Mouse (Mus musculus) cerebellum, adult 11 months (tissue): ENCODE results near the gene Dhrs9.
"Not testable (repeated sequence)": the region's sequence is repeated elsewhere in the genome, so short reads cannot be mapped to it uniquely, and the experiment has no call there.

Experiments
- DNase-seq: peaks from one replicate; pipeline ENCODE4 v3.0.0; 2022

Gene Dhrs9

DNA sequence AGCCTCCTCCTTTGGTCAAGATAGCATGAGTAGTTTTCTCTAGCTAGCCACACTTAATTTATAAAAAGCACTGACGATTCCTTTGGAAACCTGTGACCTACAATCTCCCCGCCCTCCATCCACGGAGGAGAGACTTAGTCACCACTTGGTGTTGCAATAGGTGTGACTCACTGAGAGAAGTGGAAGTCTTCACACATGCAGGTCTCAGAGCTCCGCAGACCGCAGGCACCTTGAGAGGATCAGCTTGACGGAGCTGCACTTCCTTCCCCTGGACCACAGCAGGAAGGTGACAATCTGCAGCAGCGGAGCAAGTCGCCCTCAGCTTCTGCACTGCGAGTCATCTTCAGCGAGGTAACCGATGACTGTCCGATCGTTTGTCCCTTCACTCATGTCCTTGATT, at the start of gene Dhrs9:
TSS of gene Dhrs9 (plus strand) at position 165 of the 400 bp plus-strand sequence.
- no peak for DNase-seq

DNA sequence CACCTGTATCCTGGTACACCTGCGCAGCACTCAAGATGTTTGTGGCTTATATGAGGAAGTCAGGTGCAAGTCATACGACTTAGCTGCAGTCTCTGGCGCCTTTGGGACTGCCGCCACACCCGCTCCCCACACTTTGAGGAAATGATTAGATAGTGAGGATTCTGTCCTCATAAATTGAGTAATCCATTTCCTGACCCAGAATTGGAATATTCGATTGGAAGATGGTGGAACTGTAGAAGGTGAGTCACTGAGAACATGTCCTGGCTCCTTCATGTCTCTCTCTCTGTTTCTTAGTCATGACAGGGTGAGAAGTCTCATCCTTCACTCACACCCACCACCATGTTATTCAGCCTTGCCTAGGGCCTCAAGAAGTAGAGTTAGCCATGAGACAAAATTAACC, 48.7 kb upstream of the Dhrs9 start:
- DNase-seq = not testable (repeated sequence)

DNA sequence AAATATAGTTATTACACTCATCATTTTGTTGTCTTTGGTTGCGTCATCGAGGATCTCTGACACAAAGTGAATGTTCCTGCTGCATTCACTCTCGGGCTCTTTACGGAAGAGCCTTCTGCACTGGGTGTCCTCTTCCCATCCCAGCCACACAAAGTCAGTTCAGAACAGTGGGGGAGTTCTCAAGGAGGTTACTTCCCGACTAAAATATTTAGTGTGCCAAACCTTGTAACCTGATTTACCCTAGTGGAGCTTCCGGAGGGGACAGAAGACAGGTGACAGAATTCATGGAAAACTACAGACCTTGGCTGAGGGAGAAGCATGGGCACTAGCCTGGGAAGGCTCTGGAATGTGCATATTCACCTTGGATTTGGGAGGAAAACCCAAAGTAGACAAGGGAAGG, 38.7 kb upstream of the Dhrs9 start:
- no peak for DNase-seq

DNA sequence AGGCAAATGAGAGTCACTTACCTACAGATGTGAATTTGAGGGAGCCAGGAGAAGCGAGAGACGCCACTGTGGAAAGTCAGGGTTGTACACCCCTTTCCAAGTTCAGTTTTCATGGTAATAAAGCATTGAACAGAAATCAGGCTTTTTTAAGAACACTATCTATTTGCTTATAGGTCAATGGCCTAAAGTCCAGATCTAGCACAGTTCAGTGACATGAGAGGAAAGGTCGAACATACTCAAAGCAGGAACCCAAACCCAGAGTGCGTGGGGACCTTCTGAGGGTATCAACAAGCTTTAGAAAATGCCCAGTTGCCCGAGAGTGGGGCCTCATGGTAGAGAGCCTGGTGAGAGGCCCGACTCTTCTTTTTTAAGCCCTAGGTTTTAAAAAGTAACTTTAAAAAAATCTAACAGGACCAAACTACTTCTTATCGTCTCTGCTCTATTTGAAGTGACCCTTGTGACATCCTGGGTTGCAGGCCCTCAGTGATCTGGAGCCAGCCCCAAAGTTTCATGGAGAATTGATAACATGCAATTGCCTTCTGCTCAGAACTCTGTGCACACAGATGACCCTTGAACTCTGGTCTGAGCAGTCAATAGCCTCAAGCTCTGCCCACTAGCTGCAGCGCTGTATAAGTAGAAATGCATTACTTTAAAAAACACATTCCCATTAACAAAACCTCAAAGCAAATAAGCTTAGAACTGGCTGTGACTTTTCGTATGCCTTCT, 37.6 kb upstream of the Dhrs9 start, which contains the start of gene Abcb11:
TSS of gene Abcb11 (minus strand) at position 121 of the 726 bp plus-strand sequence.
- DNase-seq = no peak

DNA sequence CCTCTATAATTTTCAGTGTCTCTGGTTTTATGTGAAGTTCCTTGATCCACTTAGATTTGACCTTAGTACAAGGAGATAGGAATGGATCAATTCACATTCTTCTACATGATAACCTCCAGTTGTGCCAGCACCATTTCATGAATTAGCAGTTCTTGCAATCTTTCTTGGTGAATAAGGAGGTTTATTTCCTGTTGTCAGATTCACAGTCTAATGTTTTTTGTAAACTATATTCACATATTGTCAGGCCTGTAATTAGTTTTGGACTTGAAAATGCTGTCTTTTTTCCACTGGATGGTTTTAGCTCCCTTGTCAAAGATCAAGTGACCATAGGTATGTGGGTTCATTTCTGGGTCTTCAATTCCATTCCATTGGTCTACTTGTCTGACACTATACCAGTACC, 24.8 kb upstream of the Dhrs9 start:
- not testable (repeated sequence) for DNase-seq

DNA sequence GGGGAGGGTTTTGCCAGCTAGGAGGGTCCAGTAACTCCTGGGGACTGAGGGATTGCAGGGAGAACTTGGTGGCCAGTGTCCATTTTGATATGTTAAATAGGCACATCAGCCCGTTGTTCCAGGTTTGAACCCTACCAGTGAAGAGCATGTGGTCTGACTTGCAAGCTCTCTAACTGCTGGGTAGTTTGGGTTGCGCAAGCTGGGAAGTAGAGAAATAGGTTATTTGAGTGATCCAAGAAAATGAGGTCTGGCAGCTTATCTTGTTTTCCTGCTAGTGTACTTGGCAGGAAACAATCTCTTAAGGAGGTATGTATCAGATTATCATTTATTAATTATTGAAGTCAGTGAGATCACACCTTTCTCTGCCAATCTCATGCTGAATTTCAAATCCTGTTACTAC, 15.4 kb upstream of the Dhrs9 start:
- no peak for DNase-seq

DNA sequence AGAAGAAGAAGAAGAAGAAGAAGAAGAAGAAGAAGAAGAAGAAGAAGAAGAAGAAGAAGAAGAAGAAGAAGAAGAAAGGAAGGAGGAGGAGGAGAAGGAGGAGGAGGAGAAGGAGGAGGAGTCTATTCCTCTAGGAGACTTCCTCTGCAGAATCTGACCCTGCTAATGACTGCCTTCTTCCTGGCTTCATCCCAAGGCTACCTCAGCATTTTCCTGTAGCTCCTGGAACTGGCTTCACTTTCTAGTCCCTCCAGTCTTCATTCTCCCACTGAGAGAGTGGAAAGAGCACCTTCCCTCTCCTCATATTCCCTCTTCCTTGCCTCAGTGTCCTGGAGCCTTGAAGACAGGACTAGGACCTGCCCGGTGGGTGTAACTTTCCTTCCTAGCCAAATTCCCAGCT, 15.0 kb upstream of the Dhrs9 start:
- no peak for DNase-seq

DNA sequence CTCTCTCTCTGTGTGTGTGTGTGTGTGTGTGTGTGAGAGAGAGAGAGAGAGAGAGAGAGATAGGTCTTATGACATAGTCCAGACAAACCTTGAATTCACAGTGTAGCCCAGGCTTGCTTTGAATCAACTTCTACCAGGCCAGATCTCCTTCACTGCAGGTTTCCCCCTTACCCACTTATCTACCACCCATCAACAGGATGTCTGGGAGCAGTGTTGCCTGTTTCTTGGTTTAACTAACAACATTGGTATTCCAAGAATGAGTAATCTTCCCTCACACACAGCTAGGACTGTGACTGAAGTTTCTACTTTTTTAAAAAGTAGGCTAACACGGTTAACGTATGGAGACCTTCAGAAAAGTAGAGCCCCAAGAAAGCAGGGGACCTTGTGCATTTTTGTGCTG, 3.5 kb upstream of the Dhrs9 start:
- DNase-seq = no peak

DNA sequence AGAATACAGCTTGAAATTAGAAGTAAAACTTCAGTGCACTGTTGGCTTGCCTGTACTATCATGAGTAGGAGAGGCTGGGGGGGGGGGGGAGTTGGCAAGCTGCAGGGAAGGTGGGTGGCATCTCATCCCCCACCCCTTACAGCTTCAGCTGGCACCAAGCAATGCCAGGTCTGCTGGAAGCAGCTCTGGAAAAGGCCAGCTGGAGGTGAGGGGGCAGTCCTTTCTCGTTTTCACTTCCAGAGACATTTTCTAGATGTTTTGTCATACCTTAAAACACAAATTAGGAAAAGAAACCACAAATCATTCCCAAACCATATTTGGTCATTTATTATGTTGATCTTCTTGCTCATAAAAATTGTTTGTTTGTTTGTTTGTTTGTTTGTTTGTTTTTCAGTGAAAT, 444 bp upstream of the Dhrs9 start:
- DNase-seq = no peak

DNA sequence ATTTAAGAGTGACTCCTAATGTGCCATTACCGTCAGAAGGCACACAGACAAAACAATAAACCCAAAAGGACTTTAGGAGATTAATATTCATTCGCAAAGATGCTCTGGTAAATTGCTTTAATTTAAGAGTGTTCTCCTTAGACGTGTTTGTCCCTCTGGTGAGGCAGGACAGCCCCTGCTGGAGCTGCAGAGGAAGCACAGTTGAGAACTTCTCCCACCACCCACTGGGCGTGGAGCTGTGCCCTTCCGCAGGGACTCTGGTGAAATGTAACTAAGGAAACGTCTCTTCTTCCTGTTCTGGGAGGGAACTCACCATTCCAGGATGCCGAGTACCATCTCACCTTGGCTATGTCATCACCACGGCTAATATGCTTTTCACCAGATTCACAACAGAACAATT, 1.5 kb downstream of the Dhrs9 start:
- no peak for DNase-seq

GRCm38 (mm10) chr2:69382838-69383237, 2.6 kb downstream of the Dhrs9 start:
- DNase-seq = no peak

DNA sequence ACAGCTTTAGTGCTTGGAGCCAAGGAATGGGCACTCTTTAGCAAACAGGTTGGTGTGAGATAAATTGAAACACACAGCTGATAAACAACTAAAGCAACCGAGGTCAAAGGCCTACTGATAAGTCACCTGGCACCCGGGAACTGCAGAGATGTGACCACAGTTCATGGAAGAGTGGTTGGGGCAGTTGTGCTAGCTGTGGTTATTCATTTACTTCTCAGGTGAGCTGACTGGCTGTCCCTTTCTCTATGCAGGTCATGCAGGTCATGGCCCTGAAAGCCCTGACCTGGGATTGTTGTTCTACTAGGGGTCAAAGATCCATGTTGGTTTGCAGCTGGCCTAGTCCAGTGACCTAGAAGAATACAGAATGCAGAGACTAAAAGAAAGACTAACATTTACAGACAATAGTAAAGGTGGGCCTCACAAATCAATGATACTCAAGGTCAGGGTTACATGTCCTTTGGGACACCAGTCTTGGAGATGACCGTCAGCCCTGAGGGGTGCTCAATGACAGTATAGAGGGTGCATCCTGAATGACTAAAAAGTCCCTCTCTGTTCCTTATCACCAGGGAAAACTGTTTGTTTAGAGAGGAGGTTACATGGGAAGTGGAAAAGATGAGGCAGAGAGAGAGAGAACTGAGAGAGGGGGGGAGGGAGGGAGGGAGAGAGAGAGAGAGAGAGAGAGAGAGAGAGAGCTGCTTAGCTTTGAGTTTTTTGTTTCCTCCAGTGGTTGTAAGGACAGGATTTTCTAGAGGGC, 6.0 kb downstream of the Dhrs9 start:
- no peak for DNase-seq

- DNase-seq = no peak
These were observed 13.7 kb downstream of the Dhrs9 start for GRCm38 (mm10) chr2:69393947-69394346.

DNA sequence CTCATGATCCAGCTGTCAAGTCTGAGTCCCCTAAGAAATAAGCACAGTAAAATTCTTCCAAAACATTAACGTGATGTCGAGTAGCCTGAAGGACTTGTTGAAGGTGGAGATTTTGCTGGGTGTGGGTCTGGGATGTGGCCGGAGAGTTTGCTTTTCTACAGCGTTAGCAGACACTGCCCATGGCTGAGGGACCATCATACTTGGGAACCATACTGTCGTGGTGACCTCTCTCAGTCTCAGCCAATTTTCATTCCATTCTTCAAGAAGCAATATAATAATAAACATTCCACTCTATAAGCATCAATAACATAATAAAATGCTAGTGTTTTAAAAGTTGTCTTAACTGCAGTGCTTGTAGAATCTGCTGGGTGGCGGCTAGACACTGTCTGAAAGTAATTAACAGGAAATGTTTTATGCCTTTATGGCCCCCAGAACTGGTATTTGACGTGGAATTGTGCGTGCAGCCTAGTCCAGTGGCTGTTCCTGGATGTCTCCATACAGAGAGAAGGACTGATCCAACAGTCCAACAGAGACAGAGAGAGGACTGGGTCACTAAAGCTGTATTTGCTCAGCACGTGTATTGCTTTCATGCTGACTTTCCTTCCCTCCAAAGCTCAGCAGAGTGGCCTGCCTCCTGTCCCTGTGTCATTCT, 15.5 kb downstream of the Dhrs9 start:
- no peak for DNase-seq

- DNase-seq = no peak
These were observed 16.7 kb downstream of the Dhrs9 start for GRCm38 (mm10) chr2:69396760-69397435.

- DNase-seq = no peak
These were observed 20.8 kb downstream of the Dhrs9 start for GRCm38 (mm10) chr2:69400866-69401604.

- DNase-seq = no peak
These were observed 21.6 kb downstream of the Dhrs9 start for GRCm38 (mm10) chr2:69401891-69402290.

GRCm38 (mm10) chr2:69402309-69402708, 22.1 kb downstream of the Dhrs9 start:
- DNase-seq = no peak

- DNase-seq = no peak
These were observed 25.4 kb downstream of the Dhrs9 start for GRCm38 (mm10) chr2:69405692-69406091.

- no peak for DNase-seq
These were observed 34.3 kb downstream of the Dhrs9 start for GRCm38 (mm10) chr2:69414539-69414938.

DNA sequence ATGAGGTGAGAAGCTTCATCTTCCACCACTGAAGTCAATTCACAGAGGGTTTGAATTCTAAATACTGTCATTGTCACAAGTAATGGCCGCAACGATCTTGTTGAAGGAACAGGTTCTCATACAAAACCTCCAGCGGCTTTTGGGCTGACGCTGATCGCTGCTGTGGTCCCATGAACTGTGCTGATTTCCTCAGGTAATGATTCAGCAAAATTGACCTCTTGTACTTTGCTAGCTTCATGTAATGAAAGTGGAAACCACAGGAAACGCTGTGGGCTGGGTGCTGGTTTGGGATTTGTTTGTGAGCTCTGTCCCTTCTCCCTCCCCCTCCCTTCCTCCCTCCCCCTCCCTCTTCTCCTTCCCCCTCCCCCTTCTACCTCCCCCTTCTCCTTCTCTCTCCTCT, 34.8 kb downstream of the Dhrs9 start:
- no peak for DNase-seq

- no peak for DNase-seq
These were observed 38.1 kb downstream of the Dhrs9 start for GRCm38 (mm10) chr2:69418294-69418881.
